Mouse (Mus musculus) adrenal gland, postnatal 10 days (tissue): Measurements from ENCODE around the gene Gm15080. TPM values are rescaled to one million over a fixed set of nuclear protein-coding genes. Genes with fewer than 3 reads are reported as not detected.
"Not testable (repeated sequence)": the region's sequence is repeated elsewhere in the genome, so short reads cannot be mapped to it uniquely, and the experiment has no call there.

Source experiments
- DNase-seq: peaks from one replicate; pipeline ENCODE4 v3.0.0; 2021; ENCODE audit warnings: mixed read lengths
- long read RNA-seq, 2 experiments: library from polyadenylated mRNA; stranded (forward); transcript quantifications; one replicate each; pipeline ENCODE4 v2.0.0; 2021
- total RNA-seq, 2 experiments: library from RNA; stranded (reverse); gene quantifications; 2 replicates each; pipeline ENCODE4 v1.2.3; 2021

The Gm15080 gene
- total RNA-seq = not detected
- long read RNA-seq, experiment 1 = 0 reads
- long read RNA-seq, experiment 2 = 0 reads

GRCm38 (mm10) chrX:147992693-147993092, at the start of gene Gm15080:
Gene Gm15080, plus strand, starts transcription at chrX:147992993.
- not testable (repeated sequence) for DNase-seq

Other genes with a start within 250 kb of the Gm15080 start
- gene Gm15128, start 227.0 kb upstream of the Gm15080 start, total RNA-seq = not detected
- gene Gm15107, start 187.7 kb downstream of the Gm15080 start, total RNA-seq = not detected